Mouse (Mus musculus) stomach, postnatal 0 days (tissue): ENCODE measurements around the gene Efna5. TPM values are rescaled to one million over a fixed set of nuclear protein-coding genes. Genes with fewer than 3 reads are reported as not detected.

Experiments used
- ATAC-seq: fragments of 200-750 bp; cut with Nextera tagmentation; 2 replicates; pipeline ENCODE4 v1.8.0; 2017; ENCODE audit not compliant: low FRiP score, low TSS enrichment
- DNase-seq: peaks from one replicate; pipeline ENCODE4 v3.0.0-alpha.2; 2016; ENCODE audit warnings: low spot score
- H3K27ac ChIP-seq: fragments of 300-500 bp; sonication (generic); replicated peaks from 2 replicates; pipeline ENCODE4 v1.5.1; 2014; ENCODE audit warnings: mild to moderate bottlenecking, control low read depth
- H3K27me3 ChIP-seq: fragments of 300-500 bp; sonication (generic); 2 replicates; pipeline ENCODE4 v1.6.1; 2014; ENCODE audit warnings: low read length; ENCODE audit not compliant: control insufficient read depth, insufficient read depth
- H3K36me3 ChIP-seq: fragments of 300-500 bp; sonication (generic); 2 replicates; pipeline ENCODE4 v1.6.1; 2014; ENCODE audit warnings: low read length, mixed read lengths; ENCODE audit not compliant: control insufficient read depth, insufficient read depth
- H3K4me1 ChIP-seq: fragments of 300-500 bp; sonication (generic); replicated peaks from 2 replicates; pipeline ENCODE4 v1.6.1; 2014; ENCODE audit warnings: antibody characterized with exemption; ENCODE audit not compliant: control insufficient read depth, insufficient read depth
- H3K4me2 ChIP-seq: fragments of 300-500 bp; sonication (generic); replicated peaks from 2 replicates; pipeline ENCODE4 v1.6.1; 2014; ENCODE audit warnings: low read depth, mild to moderate bottlenecking, control low read depth, moderate library complexity
- H3K4me3 ChIP-seq: fragments of 300-500 bp; sonication (generic); 2 replicates; pipeline ENCODE4 v1.5.1; 2014; ENCODE audit warnings: low read depth, low read length, control low read depth
- H3K9ac ChIP-seq: fragments of 300-500 bp; sonication (generic); 2 replicates; pipeline ENCODE4 v1.6.1; 2014; ENCODE audit warnings: mild to moderate bottlenecking, low read length, control low read depth, mixed read lengths
- H3K9me3 ChIP-seq: fragments of 300-500 bp; sonication (generic); 2 replicates; pipeline ENCODE4 v1.6.1; 2016; ENCODE audit warnings: low read length; ENCODE audit not compliant: control insufficient read depth
- CTCF ChIP-seq: IDR thresholded peaks from 2 replicates; pipeline ENCODE4 v1.5.1; 2016; ENCODE audit warnings: antibody characterized with exemption, low read depth, mild to moderate bottlenecking, moderate library complexity
- EP300 ChIP-seq: optimal IDR thresholded peaks from 2 replicates; pipeline ENCODE3; 2016; ENCODE audit warnings: antibody characterized with exemption
- WGBS: fragments of 180-500 bp; shearing (Covaris S2); extraction: QIAGEN DNeasy Blood & Tissue Kit; methylation state at CpG from one replicate; pipeline ENCODE4 v1.1.7; 2014; 5-methylcytosine and 5-hydroxymethylcytosine counted together
- polyA plus RNA-seq: library from polyadenylated mRNA; unstranded; fragments of >200 nt; fragmentation: Nextera tagmentation; extraction: Ambion mirVana; gene quantifications from 2 replicates; pipeline ENCODE4 v1.2.1, GENCODE M21; 2015

The Efna5 gene
- polyA plus RNA-seq, 1 experiment from 2014 or later: 23.9 TPM

DNA sequence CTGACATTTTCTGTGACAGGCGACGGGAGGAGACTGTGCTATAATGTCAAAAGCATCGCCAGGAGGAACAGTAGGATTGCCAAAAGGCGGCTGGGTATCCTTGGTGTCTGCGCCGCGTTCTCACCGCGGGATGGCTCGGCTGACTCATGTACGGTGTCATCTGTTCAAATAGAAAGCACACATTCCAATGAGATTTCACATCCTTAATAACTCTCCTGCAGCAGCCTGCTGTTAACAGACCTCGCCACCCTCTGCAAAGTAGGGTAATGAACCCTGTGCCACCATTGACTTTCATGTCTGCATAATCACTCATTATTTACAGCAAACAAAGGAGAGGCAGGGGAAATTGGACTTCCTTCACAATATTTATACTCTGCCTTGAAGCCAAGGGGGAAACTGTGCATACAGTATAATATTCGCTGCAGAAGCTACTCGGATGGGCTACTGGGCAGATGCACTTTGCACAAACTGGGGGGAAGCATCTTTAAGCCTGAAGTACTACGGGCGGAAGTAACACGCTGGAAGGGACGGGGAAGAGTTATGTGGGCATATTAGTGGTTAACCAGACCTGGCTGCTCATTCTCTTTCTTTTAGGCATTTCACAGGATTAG, 273.7 kb downstream of the Efna5 start:
- no peak overlapping the region for H3K27ac ChIP-seq
- WGBS: 90% methylated on average over 18 of the region's 18 CpGs
- ATAC-seq (no peak), DNase-seq (no peak)
- H3K4me2 ChIP-seq: no peak overlapping the region
- no peak for TF ChIP-seq EP300
- TF ChIP-seq CTCF: no peak
- no peaks in the 10 kb centered on the region for H3K27me3 ChIP-seq
- peaks cover 5% of the 10 kb centered on the region; the same call in 1 of the 2 replicates for H3K36me3 ChIP-seq
- no peaks in the 10 kb centered on the region for H3K4me1 ChIP-seq
- H3K9ac ChIP-seq: no peak overlapping the region
- H3K9me3 ChIP-seq: no peaks in the 10 kb centered on the region
- H3K4me3 ChIP-seq: no peak overlapping the region

DNA sequence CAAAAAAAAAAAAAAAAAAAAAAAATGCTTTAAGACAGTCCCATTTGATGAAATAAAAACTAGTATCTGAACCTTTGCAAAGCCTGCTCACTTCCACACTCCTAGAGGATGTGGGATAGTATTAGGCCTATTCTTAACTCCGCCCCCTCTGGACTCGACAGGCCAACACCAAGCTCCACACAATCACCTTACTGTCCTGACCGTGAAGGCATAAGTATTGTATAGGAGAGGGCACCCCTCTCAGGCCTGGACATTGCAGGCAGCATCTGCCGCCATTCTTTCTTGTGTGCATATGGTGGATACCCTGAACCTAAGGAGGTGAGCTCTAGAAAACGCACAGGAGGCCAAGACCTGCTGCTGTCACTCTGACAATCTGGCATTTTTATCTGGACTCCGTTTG, 274.4 kb downstream of the Efna5 start:
- no peak overlapping the region for H3K27ac ChIP-seq

DNA sequence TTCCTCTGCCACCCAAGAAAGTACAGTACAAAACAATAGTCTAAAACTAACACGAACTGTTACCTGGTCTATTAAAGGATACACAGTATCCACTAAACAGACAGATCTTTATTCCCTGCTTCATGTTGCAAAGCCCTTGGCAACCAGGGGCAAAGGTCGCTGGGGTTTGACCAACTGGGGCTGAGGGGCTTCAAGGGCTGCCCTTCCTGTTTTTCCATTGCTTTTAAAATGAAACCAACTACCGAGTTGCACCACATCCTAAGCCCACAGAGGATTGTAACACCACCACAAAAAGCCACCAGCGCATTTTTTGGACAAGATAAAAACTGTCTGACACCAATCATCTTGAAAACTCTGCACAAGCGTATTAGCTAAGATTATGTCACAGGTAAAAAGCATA, 276.8 kb downstream of the Efna5 start:
- DNase-seq: no peak
- no peaks in the 10 kb centered on the region for H3K27me3 ChIP-seq
- peaks cover 5% of the 10 kb centered on the region; the same call in 1 of the 2 replicates for H3K36me3 ChIP-seq
- no peak for ATAC-seq
- WGBS: 73% methylated on average over 5 of the region's 5 CpGs
- no peak for TF ChIP-seq EP300
- no peak for TF ChIP-seq CTCF
- no peak overlapping the region for H3K4me2 ChIP-seq
- no peak overlapping the region for H3K4me3 ChIP-seq
- H3K4me1 ChIP-seq: no peaks in the 10 kb centered on the region
- H3K27ac ChIP-seq: no peak overlapping the region
- no peak overlapping the region for H3K9ac ChIP-seq
- H3K9me3 ChIP-seq: no peaks in the 10 kb centered on the region

More for the DNA sequence above, 274.4 kb downstream of the Efna5 start:
- H3K4me2 ChIP-seq: no peak overlapping the region
- H3K4me1 ChIP-seq: no peaks in the 10 kb centered on the region
- 88% methylated on average over 6 of the region's 6 CpGs for WGBS
- H3K36me3 ChIP-seq: peaks cover 5% of the 10 kb centered on the region; the same call in 1 of the 2 replicates
- no peak overlapping the region for H3K4me3 ChIP-seq
- H3K9ac ChIP-seq: no peak overlapping the region
- H3K9me3 ChIP-seq: no peaks in the 10 kb centered on the region
- no peaks in the 10 kb centered on the region for H3K27me3 ChIP-seq
- no peak for TF ChIP-seq EP300
- TF ChIP-seq CTCF: no peak
- DNase-seq (no peak), ATAC-seq (no peak)

DNA sequence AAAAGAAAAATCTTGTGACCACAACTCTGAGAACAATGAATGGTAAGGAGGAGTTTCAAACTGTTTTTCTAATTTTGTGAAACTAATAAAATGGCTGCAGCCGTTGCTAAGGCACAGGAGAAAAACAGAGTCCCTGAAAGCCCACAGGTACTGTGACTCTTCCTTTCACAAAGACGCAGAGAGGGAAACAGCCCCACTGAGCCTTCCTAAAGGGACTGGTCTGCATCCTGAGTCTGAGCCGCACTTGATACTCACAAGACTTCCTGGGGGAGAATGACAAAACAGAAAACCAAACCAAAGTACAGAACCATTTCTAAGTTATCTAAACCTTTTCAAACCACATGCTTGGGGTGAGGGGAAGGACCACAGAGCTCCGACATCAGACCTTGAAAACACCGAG, 277.5 kb downstream of the Efna5 start:
- peaks cover 5% of the 10 kb centered on the region; the same call in 1 of the 2 replicates for H3K36me3 ChIP-seq
- no peak overlapping the region for H3K9ac ChIP-seq
- ATAC-seq (no peak), DNase-seq (no peak)
- WGBS: 72% methylated on average over 5 of the region's 5 CpGs
- TF ChIP-seq CTCF (no peak), EP300 (no peak)
- H3K27ac ChIP-seq: no peak overlapping the region
- no peak overlapping the region for H3K4me3 ChIP-seq
- H3K4me1 ChIP-seq: no peaks in the 10 kb centered on the region; the same call in 1 of the 2 replicates
- no peak overlapping the region for H3K4me2 ChIP-seq
- H3K27me3 ChIP-seq: no peaks in the 10 kb centered on the region
- no peaks in the 10 kb centered on the region for H3K9me3 ChIP-seq

DNA sequence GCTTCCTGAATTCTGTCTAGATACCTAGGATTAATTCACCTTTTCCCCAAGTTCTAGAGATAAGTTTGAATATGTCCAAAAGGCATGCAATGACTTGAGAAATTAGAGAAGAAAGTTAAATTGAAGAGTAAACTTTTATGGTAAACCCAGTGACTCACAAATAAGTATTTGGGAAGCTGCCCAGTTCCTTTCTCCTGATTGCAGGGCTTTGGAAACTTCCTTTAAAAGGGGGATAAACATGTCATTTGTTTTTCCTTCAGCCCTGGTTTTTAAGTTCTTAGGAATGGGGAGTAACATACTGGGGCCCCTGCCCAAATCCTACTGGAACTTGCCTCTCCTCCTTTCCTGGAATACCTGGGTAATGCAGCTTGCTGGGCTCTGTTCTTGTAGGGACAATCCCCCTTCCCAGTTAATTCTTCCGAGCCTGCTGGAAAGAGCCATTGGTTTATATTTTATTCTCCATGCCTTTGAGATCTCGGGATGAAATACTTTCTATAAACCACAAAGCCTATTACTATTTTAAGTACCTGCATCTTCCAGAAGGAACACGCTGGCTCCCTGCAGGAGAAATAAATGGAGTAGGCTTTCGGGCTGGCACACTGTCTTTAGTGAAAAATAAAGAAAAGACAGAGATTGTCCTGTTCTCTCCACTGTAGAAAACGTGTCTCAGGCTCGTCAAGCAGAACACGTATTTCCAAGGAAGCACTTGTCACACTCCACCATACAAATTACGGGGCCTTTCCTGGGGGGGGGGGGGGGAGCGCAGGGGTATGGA, 282.2 kb downstream of the Efna5 start:
- DNase-seq: no peak
- TF ChIP-seq EP300 (no peak), CTCF (no peak)
- no peak overlapping the region for H3K9ac ChIP-seq
- no peak overlapping the region for H3K4me3 ChIP-seq
- H3K36me3 ChIP-seq: peaks cover 5% of the 10 kb centered on the region; the same call in 1 of the 2 replicates
- WGBS: 34% methylated on average over 9 of the region's 9 CpGs
- H3K9me3 ChIP-seq: no peaks in the 10 kb centered on the region
- ATAC-seq: no peak
- no peak overlapping the region; the same call in 1 of the 2 replicates for H3K4me2 ChIP-seq
- no peaks in the 10 kb centered on the region; the same call in 1 of the 2 replicates for H3K4me1 ChIP-seq
- H3K27ac ChIP-seq: 0 out of 2 replicates have a peak overlapping the region, but pooled peaks have one; percentile 24
- H3K27me3 ChIP-seq: no peaks in the 10 kb centered on the region
